Mouse (Mus musculus) bone marrow, adult 2 months (tissue): Measurements from ENCODE around the gene Pml.

Experiments
- CTCF ChIP-seq: fragments of 200-500 bp; IDR thresholded peaks from 2 replicates; pipeline ENCODE4 v1.5.1; 2011; ENCODE audit warnings: low read length, control low read depth; ENCODE audit not compliant: control insufficient read depth, insufficient read depth
- POLR2A ChIP-seq: fragments of 200-500 bp; IDR thresholded peaks from 2 replicates; pipeline ENCODE4 v1.6.1; 2011; ENCODE audit warnings: low read depth, mild to moderate bottlenecking, control low read depth, low read length, borderline replicate concordance; ENCODE audit not compliant: control insufficient read depth

- TF ChIP-seq POLR2A (no peak), CTCF (no peak)
These were observed 736 bp upstream of the Pml start for GRCm38 (mm10) chr9:58250322-58250721.
